Mouse (Mus musculus) adrenal gland, postnatal 25 days (tissue): Measurements from ENCODE around the gene P4ha2. TPM values are rescaled to one million over a fixed set of nuclear protein-coding genes. Genes with fewer than 3 reads are reported as not detected.

Experiments
- DNase-seq: peaks from one replicate; pipeline ENCODE4 v3.0.0; 2021; ENCODE audit warnings: mixed read lengths
- total RNA-seq: library from RNA; stranded (reverse); gene quantifications from 2 replicates; pipeline ENCODE4 v1.2.3, GENCODE M21; 2021

Gene P4ha2
- total RNA-seq, 1 experiment from 2014 or later, result 30.0 TPM

- peak; percentile 17 for DNase-seq
Measured at GRCm38 (mm10) chr11:54140159-54140558, 40.3 kb downstream of the P4ha2 start.

DNA sequence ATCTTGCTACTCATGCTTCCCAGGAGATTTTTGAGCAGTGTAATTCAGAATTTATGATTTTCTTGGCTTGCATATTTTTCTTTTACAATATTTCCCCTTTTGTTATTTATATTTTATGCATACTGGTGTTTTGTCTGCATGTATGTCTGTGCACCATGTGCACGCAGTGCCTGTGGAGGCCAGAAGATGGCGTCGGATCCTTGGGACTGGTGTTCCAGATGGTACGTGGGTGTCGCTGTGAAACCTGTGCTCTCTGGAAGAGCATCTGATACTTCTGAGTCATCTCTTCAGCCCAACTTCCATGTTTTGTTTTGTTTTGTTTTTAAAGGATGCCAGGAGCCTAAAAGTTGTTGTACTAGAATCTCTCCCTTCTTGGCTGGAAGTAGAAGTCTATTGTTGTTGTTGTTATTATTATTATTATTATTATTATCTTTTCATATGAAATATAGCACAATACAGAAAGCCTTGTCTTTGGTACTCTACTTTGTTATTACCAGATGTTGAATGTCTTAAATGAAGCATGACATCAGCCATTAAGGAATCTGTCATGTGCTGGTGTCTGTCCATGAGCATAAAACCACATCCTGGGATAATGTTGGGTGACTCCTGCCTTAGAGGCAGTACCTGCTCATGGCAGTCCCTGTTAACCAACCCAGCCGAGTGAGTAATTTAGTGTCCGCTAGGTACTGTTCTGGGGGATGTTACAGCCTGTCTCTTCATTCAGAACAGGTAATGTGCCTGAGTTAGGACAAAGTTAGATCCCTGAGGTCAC is 41.5 kb downstream of the P4ha2 start:
- no peak for DNase-seq

DNA sequence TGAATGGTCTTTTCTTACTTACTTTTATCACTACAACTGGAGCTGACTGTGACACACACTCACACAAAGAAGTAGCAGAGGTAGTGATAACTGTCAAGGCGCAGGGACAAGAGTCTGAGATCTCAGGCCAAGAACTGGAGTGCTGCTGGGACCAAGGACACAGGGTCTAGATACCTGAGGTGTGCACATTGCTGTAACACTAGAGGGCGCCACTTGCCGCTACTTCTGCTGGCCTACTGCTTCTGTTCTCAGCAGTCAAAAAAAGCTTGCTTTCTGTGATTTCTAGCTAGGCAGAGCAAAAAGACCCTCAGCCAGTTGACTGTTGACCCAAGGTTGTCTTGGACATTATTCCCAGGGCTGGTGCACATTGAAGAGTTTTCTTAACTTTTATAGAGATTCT is 45.0 kb downstream of the P4ha2 start:
- DNase-seq, result peak; percentile 77

DNA sequence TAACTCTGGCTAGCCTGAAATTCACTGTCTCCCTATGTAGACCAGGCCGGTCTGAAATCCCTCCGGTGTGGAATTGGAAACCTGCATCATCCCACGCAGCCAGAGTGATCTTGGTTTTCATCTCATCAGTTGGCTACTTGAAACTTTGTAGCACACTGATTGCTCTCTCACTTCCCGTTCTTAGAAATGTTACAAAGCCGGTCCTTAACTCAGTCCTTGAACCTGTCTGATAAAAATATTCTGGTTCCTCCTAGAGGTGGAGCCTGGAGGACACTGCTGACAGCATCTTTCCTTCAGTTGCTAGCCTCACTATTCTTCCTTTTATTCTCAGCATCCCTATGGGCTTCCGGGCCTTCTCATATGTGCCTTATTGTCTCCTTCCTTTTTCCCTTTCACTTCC is 46.1 kb downstream of the P4ha2 start:
- DNase-seq, result no peak

DNA sequence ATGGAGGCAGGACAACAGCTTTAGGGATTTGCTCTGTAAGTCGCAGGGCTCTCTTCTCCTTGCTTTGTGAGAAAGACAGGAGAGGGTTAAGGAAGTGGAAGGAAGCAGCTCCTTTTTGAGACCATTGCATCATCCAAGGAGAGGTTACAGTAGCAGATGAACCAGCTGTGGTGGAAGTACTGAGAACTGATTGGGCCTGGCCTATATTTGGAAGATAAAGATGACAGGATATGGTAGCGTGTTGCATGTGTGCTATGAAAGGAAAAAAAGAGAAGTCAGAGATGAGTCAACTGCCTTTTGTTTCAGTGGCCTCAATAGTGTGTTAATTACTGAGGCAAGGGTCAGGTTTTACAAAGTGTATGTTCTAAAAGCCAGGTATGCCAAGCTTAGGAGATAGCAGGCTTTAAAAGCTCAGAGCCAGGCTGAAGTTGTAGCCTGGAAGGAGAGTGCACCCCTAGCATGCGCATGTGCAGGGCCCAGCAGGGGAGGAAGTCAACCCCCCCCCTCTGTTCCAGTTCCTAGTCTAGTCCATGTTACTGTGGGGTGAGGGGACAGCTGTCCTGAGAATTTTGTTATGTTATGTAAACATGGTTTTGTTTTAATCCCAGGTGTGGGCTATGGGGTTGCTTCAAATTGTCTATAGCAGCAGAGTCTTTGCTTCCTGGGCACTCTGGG is 50.0 kb downstream of the P4ha2 start:
- no peak for DNase-seq

DNA sequence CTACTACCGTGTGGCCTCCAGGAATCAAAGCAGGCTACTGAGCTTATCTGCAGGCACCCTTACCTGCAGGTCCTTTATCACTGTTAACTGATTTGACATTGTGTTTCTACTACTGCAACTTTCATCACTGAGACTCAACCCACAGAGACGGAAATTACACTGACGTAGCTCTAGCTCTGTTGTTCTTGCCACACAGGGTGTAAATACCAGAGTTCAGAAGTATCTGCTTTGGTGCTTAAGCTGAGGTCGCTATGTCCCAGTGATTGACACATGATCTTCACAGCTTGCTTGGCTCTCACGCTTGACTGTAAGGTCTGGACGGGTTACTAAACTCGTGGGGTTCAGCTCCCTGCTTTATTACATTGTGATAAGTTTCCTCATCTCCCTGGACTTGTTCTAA is 51.2 kb downstream of the P4ha2 start:
- no peak for DNase-seq

DNA sequence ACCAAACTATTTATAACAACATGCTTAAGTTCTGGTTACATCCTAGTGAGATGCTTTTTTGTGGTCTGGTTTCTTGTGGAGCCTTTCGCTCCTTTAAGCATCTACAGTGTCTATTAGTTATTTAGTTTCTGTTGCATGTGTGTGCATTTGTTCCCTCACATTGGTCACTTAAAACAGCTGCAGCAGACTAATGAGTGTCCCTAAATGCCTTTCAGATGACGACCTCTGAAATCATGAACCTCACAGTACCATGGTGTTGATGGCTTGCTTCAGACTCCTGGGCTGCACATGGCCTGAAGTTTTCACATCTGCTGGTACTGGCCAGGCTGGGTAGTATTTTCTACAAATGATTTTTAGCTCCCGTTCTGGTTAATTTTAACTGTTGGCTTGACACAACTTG is 53.1 kb downstream of the P4ha2 start:
- DNase-seq, result no peak

GRCm38 (mm10) chr11:54155864-54156263 is 56.0 kb downstream of the P4ha2 start:
- DNase-seq, result peak; percentile 20

- DNase-seq, result no peak
Measured at GRCm38 (mm10) chr11:54156504-54156903, 56.6 kb downstream of the P4ha2 start.

GRCm38 (mm10) chr11:54157586-54157985 is 57.7 kb downstream of the P4ha2 start:
- no peak for DNase-seq

GRCm38 (mm10) chr11:54160435-54160834 is 60.5 kb downstream of the P4ha2 start:
- DNase-seq, result no peak

DNA sequence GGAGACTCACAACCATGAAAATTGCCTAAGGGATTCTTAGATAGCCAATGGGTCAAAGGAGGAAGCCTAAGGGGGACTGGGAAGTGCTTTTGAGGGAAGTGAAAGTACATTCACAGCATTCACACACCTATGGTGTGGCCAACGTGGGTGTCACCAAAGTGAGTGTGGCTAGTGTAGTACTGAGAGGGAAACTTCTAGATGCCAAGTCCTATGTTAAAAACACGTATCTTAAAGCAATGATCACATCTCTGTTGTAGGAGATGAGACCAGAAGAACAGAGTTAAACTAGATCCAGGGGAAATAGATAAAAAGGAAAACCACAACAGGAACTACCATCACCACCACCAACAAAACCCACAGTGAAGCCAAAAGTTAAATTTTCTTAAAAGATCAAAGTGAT is 61.0 kb downstream of the P4ha2 start:
- no peak for DNase-seq

- no peak for DNase-seq
Measured at GRCm38 (mm10) chr11:54161514-54161913, 61.6 kb downstream of the P4ha2 start.

GRCm38 (mm10) chr11:54162968-54163367 is 63.1 kb downstream of the P4ha2 start:
- no peak for DNase-seq

- no peak for DNase-seq
Measured at GRCm38 (mm10) chr11:54169432-54170295, 69.8 kb downstream of the P4ha2 start.

GRCm38 (mm10) chr11:54171175-54171574 is 71.3 kb downstream of the P4ha2 start:
- no peak for DNase-seq

GRCm38 (mm10) chr11:54174226-54174625 is 74.3 kb downstream of the P4ha2 start:
- DNase-seq, result no peak

DNA sequence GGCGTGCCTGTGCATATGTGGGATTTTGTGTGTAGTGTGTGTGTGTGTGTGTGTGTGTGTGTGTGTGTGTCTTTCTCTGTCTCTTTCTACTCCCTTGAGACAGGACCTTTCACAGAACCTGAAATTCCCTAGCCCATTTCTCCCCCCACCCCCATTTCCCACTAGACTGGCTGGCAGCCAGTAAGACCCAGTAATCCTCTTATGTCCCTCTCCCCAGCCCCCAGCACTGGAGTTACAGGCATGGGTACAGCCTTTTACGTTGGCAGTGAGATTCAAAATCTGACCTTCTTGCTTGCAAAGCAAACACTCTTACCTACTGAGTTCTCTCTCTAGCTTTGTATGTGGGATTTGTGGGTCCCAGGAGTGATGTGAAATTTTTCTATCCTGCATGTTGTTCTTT is 75.0 kb downstream of the P4ha2 start:
- DNase-seq, result no peak

Other genes starting within 250 kb of the P4ha2 start
- 12.0 and 19.8 TPM in 2 replicates for gene Gm12216, start 240.8 kb upstream of the P4ha2 start, total RNA-seq
- gene Slc22a5, start 208.4 kb upstream of the P4ha2 start, total RNA-seq, result 29.0 and 39.4 TPM in 2 replicates
- 5.3 and 5.9 TPM in 2 replicates for gene Slc22a21, start 119.8 kb upstream of the P4ha2 start, total RNA-seq
- gene Slc22a4, start 72.0 kb upstream of the P4ha2 start, total RNA-seq, result 8.0 and 8.5 TPM in 2 replicates
- 20.6 and 37.9 TPM in 2 replicates for gene Pdlim4, start 31.1 kb upstream of the P4ha2 start, total RNA-seq
- not detected in 2 replicates for gene Csf2, start 149.6 kb downstream of the P4ha2 start, total RNA-seq
- gene Il3, start 167.2 kb downstream of the P4ha2 start, total RNA-seq, result not detected in 2 replicates
- gene Acsl6, start 203.7 kb downstream of the P4ha2 start, total RNA-seq, result 3.0 and 3.9 TPM in 2 replicates